Mouse (Mus musculus) megakaryocyte, embryonic 14.5 days (primary cell): ENCODE measurements around the gene C4b.
"Not testable (repeated sequence)": the region's sequence is repeated elsewhere in the genome, so short reads cannot be mapped to it uniquely, and the experiment has no call there.

Experiments used
- FLI1 ChIP-seq: IDR thresholded peaks from 2 replicates; pipeline ENCODE4 v1.6.1; 2012; ENCODE audit warnings: low read length, inconsistent platforms, mixed read lengths
- GATA1 ChIP-seq: IDR thresholded peaks from 3 replicates; pipeline ENCODE4 v1.6.1; 2012; ENCODE audit warnings: mixed read lengths, low read length, inconsistent platforms, borderline replicate concordance

DNA sequence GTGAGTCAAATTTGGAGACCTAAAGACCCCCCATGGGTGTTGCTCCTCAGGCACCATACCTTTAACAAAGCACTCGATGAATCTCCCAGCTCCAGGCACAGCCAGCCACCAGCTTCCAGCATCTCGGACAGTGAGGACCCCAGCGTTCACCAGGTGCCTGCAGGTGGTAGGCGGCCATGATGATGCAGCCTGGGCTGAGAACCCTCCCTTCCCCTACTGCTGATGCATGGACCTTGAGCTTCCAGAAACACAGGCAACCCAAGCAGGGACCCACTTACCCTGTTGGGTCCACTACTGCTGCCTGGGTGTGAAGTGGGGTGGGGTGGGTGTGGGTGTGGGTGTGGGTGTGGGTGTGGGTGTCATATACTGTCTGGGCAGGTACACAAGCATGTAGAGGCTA is 1.5 kb upstream of the C4b start:
- TF ChIP-seq GATA1, FLI1: not testable (repeated sequence)
